Mouse (Mus musculus): ENCODE data around the gene Itga10.

DNA sequence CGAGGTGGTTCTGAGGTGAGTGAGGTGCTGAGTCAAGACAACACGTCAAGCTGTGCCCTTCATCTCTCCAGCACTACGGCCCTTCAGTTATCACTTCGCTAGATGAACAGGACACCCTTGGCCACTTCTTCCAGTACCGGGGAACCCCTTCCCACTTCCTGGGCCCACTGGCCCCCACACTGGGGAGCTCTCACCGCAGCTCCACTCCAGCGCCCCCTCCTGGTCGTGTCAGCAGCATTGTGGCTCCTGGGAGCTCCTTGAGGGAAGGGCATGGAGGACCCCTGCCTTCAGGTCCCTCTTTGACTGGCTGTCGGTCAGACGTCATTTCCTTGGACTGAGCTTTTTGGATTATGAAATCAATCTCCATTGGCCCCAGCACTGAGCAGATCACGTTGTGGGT, 59.4 kb downstream of the Itga10 start:
- TF ChIP-seq GATA1 (IDR thresholded peaks at IDR 0.05; ENCODE audit: borderline replicate concordance, low read length) (no peak), FLI1 (IDR thresholded peaks at IDR 0.05; ENCODE audit: low read length) (no peak)

Measured in megakaryocyte, embryonic 14.5 days (primary cell).